Mouse (Mus musculus): ENCODE measurements at regions not wholly inside any gene's neighbourhood (a gene's known extent, or its start where the extent isn't known, plus 50 kb on each side); places are given as distances from the start of the nearest gene placed in this dataset.

- no peak for TF ChIP-seq CTCF (IDR thresholded peaks at IDR 0.05; ENCODE audit: low read depth)
- no peak for TF ChIP-seq EP300 (IDR thresholded peaks at IDR 0.05; ENCODE audit: low read depth)
Measured at GRCm38 (mm10) chr3:120477232-120477631, 693.0 kb upstream of the Ptbp2 start.
